Mouse (Mus musculus): ENCODE data around the gene Rbks. TPM values are rescaled to one million over a fixed set of nuclear protein-coding genes. Genes with fewer than 3 reads are reported as not detected.

The Rbks gene
- total RNA-seq (2021) = 1 to 10 TPM; 2.7 to 4.4 TPM

- DNase-seq (ENCODE audit: low spot score) = no peak
- intact Hi-C loops (cut with DNase I) = loop anchor here (2.0 to 5.0 kb wide), 3 partner anchors 55 to 130 kb away; no protein-coding TSS in a partner anchor
These were observed at the start of gene Rbks for GRCm38 (mm10) chr5:31696971-31697643. Gene Rbks (minus strand): TSS chr5:31697627.

- intact Hi-C loops (cut with DNase I) = no loop called here
- DNase-seq (ENCODE audit: low spot score) = no peak
These were observed 45.1 kb upstream of the Rbks start for GRCm38 (mm10) chr5:31742521-31743031.

- DNase-seq (ENCODE audit: low spot score) = no peak
- intact Hi-C loops (cut with DNase I) = no loop called here
These were observed 44.5 kb upstream of the Rbks start for GRCm38 (mm10) chr5:31741931-31742330.

- intact Hi-C loops (cut with DNase I) = no loop called here
- DNase-seq (ENCODE audit: low spot score) = no peak
These were observed 35.4 kb upstream of the Rbks start for GRCm38 (mm10) chr5:31732644-31733338.

- intact Hi-C loops (cut with DNase I) = no loop called here
These were observed 30.0 kb upstream of the Rbks start for GRCm38 (mm10) chr5:31727456-31727855.

GRCm38 (mm10) chr5:31725885-31726284 lies 28.5 kb upstream of the Rbks start:
- no peak for DNase-seq (ENCODE audit: low spot score)
- intact Hi-C loops (cut with DNase I) = no loop called here

More at GRCm38 (mm10) chr5:31727456-31727855, 30.0 kb upstream of the Rbks start:
- no peak for DNase-seq (ENCODE audit: low spot score)

GRCm38 (mm10) chr5:31724519-31724918 lies 27.1 kb upstream of the Rbks start:
- DNase-seq (ENCODE audit: low spot score) = no peak
- intact Hi-C loops (cut with DNase I) = no loop called here

- DNase-seq (ENCODE audit: low spot score) = no peak
- intact Hi-C loops (cut with DNase I) = no loop called here
These were observed 18.2 kb upstream of the Rbks start for GRCm38 (mm10) chr5:31715486-31716150.

GRCm38 (mm10) chr5:31713841-31714264 lies 16.4 kb upstream of the Rbks start:
- intact Hi-C loops (cut with DNase I) = no loop called here
- DNase-seq (ENCODE audit: low spot score) = no peak

GRCm38 (mm10) chr5:31713280-31713711 lies 15.9 kb upstream of the Rbks start:
- no peak for DNase-seq (ENCODE audit: low spot score)
- intact Hi-C loops (cut with DNase I) = no loop called here

GRCm38 (mm10) chr5:31709389-31709788 lies 12.0 kb upstream of the Rbks start:
- DNase-seq (ENCODE audit: low spot score) = no peak
- intact Hi-C loops (cut with DNase I) = loop anchor here (5.0 kb wide), 1 partner anchor 118 kb away; no protein-coding TSS in a partner anchor

GRCm38 (mm10) chr5:31706826-31707225 lies 9.4 kb upstream of the Rbks start:
- intact Hi-C loops (cut with DNase I) = loop anchor here (5.0 kb wide), 1 partner anchor 120 kb away; no protein-coding TSS in a partner anchor
- DNase-seq (ENCODE audit: low spot score) = no peak

- intact Hi-C loops (cut with DNase I) = loop anchor here (5.0 kb wide), 1 partner anchor 122 kb away; no protein-coding TSS in a partner anchor
- DNase-seq (ENCODE audit: low spot score) = no peak
These were observed 7.5 kb upstream of the Rbks start for GRCm38 (mm10) chr5:31704971-31705370.

- DNase-seq (ENCODE audit: low spot score) = no peak
- intact Hi-C loops (cut with DNase I) = loop anchor here (2.0 to 5.0 kb wide), 3 partner anchors 53 to 437 kb away; no protein-coding TSS in a partner anchor
These were observed 2.0 kb upstream of the Rbks start for GRCm38 (mm10) chr5:31699397-31699796.

GRCm38 (mm10) chr5:31698931-31699330 lies 1.5 kb upstream of the Rbks start:
- intact Hi-C loops (cut with DNase I) = loop anchor here (2.0 to 5.0 kb wide), 3 partner anchors 53 to 438 kb away; no protein-coding TSS in a partner anchor
- no peak for DNase-seq (ENCODE audit: low spot score)

GRCm38 (mm10) chr5:31698297-31698726 lies 885 bp upstream of the Rbks start:
- DNase-seq (ENCODE audit: low spot score) = peak; percentile 84
- intact Hi-C loops (cut with DNase I) = loop anchor here (2.0 to 5.0 kb wide), 3 partner anchors 54 to 438 kb away; no protein-coding TSS in a partner anchor

GRCm38 (mm10) chr5:31697644-31698296 lies 343 bp upstream of the Rbks start, which contains the start of gene Babam2:
Gene Babam2 (plus strand): TSS chr5:31697684.
- DNase-seq (ENCODE audit: low spot score) = peak; percentile 86
- intact Hi-C loops (cut with DNase I) = loop anchor here (2.0 to 5.0 kb wide), 4 partner anchors 55 to 439 kb away; no protein-coding TSS in a partner anchor

- DNase-seq (ENCODE audit: low spot score) = no peak
These were observed 4.2 kb downstream of the Rbks start for GRCm38 (mm10) chr5:31693191-31693590.

GRCm38 (mm10) chr5:31687972-31688371 lies 9.5 kb downstream of the Rbks start:
- intact Hi-C loops (cut with DNase I) = no loop called here
- DNase-seq (ENCODE audit: low spot score) = no peak

More at GRCm38 (mm10) chr5:31693191-31693590, 4.2 kb downstream of the Rbks start:
- intact Hi-C loops (cut with DNase I) = no loop called here
